Mouse (Mus musculus): ENCODE results near the gene Hook2. TPM values are rescaled to one million over a fixed set of nuclear protein-coding genes. Genes with fewer than 3 reads are reported as not detected.
A peak's percentile ranks its signal among the peaks of the same experiment; 100 is the strongest.

Hook2 gene
- total and polyA plus RNA-seq, 3 experiments: 2.0 to 2.4 (median 2.0) TPM

DNA sequence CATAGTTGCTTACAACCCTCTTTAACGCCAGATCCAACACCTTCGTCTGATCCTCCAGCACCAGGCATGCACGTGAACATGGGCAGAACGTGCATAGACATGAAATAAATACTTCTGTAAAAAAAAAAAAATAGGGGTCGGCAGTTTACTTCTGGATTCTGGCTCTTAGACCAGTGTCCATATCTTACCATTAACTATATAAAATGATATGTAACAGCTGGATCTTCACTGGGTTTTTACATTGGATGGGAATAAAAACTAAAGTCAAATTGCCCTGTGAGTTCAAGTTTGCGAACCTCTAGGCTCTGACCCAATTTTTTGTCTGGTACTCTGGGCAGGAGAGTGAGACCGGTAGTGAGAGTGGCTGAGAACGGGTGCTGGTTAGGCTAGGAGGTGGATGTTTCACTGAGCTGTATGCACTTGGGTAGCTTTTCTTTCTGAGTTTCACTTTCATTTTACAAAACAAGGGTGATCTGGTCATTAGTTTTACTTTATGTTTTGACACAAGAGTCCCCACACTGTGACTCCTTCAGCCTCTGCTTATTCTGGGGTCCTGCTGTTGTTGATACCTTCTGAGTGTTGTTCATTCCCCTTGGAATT lies 15.8 kb upstream of the Hook2 start:
- H3K36me3 ChIP-seq (ENCODE audit: control insufficient read depth, insufficient read depth, low read length): no peaks in the 10 kb centered on the region; the same call in 1 of the 2 replicates
- intact Hi-C loops (cut with DNase I): loop anchor here (1.0 to 10.0 kb wide), 2 partner anchors 15 to 50 kb away; partner anchors contain the start of genes Asna1 and Trir
- no peak overlapping the region for H3K9ac ChIP-seq (ENCODE audit: low read depth, low read length)
- no peak overlapping the region for H3K4me3 ChIP-seq
- H3K27ac ChIP-seq: peak overlapping the region; percentile 99
- DNase-seq: no peak
- H3K4me1 ChIP-seq (ENCODE audit: control insufficient read depth, insufficient read depth, low read length): peaks cover 16% of the 10 kb centered on the region
- no peaks in the 10 kb centered on the region for H3K79me2 ChIP-seq (replicated peaks; ENCODE audit: control insufficient read depth, insufficient read depth, low read length)
- TF ChIP-seq POLR2A (IDR thresholded peaks at IDR 0.05; ENCODE audit: insufficient read depth, low read depth, low read length) (0 out of 2 replicates have a peak, but pooled peaks have one; percentile 8), CTCF (IDR thresholded peaks at IDR 0.05) (no peak)
- WGBS: 72% methylated on average over 8 of the region's 8 CpGs
- H3K27me3 ChIP-seq (ENCODE audit: control insufficient read depth, insufficient read depth, low read length): no peaks in the 10 kb centered on the region

- Histone ChIP-seq H3K79me2 (replicated peaks; ENCODE audit: control insufficient read depth, insufficient read depth, low read length) (no peaks in the 10 kb centered on the region), H3K36me3 (ENCODE audit: control insufficient read depth, insufficient read depth, low read length) (no peaks in the 10 kb centered on the region; the same call in 1 of the 2 replicates), H3K4me1 (ENCODE audit: control insufficient read depth, insufficient read depth, low read length) (peaks cover 12% of the 10 kb centered on the region), H3K9ac (ENCODE audit: low read depth, low read length) (peak overlapping the region; percentile 75), H3K4me3 (no peak overlapping the region; the same call in 1 of the 2 replicates), H3K27me3 (ENCODE audit: control insufficient read depth, insufficient read depth, low read length) (no peaks in the 10 kb centered on the region), H3K27ac (peak overlapping the region; percentile 99)
- WGBS: 33% methylated on average over 7 of the region's 7 CpGs
- intact Hi-C loops (cut with DNase I): loop anchor here (10.0 kb wide), 1 partner anchor 49 kb away; the partner anchor contains the start of genes Asna1 and Trir
- DNase-seq: peak; percentile 69 to 80
- TF ChIP-seq CTCF (IDR thresholded peaks at IDR 0.05): peak; percentile 89
- TF ChIP-seq EP300 (IDR thresholded peaks at IDR 0.05; ENCODE audit: insufficient read depth, low read depth, low read length): peak; percentile 58; the same call in 1 of the 2 replicates
- TF ChIP-seq POLR2A (IDR thresholded peaks at IDR 0.05; ENCODE audit: insufficient read depth, low read depth, low read length): no peak
These were observed 15.0 kb upstream of the Hook2 start for GRCm38 (mm10) chr8:84975434-84975833.

DNA sequence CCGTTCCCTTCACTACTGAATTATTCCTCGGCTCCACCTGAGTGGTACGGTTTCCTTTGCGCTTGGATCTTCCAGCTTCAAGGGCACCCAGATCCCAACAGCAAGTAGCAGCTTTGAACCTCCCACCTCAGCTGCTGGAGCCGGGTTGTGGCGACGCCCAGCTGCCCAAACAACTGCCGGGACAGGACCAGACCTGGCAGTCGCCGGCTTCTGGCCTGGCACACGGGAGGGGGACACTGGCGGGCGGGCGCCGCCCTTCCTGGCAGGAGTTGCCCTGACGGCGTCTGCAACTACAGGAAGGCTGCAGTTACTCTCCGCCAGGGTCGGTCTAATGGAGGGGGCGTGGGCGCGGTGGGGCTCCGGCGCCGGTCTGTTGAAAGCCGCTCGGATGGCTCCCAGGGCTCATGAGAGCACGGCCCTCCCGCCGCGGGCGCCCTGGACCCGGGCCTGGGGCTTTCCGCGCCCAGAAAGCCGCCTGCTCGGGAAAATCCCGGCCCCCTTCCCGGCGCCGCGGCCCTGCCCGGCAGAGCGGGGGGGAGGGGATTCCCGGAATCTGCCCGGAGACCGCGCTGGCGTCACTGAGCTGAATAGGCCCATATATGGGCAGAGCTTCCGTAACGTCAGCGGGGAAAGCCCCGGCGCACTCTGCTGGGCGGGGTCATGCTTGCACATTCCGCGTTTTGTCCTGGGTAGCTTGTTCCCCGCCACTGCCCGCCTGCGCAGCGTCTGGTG lies 14.2 kb upstream of the Hook2 start:
- Histone ChIP-seq H3K9ac (ENCODE audit: low read depth, low read length) (peak overlapping the region; percentile 75), H3K79me2 (replicated peaks; ENCODE audit: control insufficient read depth, insufficient read depth, low read length) (no peaks in the 10 kb centered on the region), H3K4me1 (ENCODE audit: control insufficient read depth, insufficient read depth, low read length) (peaks cover 15% of the 10 kb centered on the region), H3K36me3 (ENCODE audit: control insufficient read depth, insufficient read depth, low read length) (no peaks in the 10 kb centered on the region; the same call in 1 of the 2 replicates), H3K4me3 (peak overlapping the region; percentile 56), H3K27me3 (ENCODE audit: control insufficient read depth, insufficient read depth, low read length) (no peaks in the 10 kb centered on the region), H3K27ac (peak overlapping the region; percentile 99)
- TF ChIP-seq POLR2A (IDR thresholded peaks at IDR 0.05; ENCODE audit: insufficient read depth, low read depth, low read length) (peak; percentile 44; the same call in 1 of the 2 replicates), CTCF (IDR thresholded peaks at IDR 0.05) (peak; percentile 17), EP300 (IDR thresholded peaks at IDR 0.05; ENCODE audit: insufficient read depth, low read depth, low read length) (0 out of 2 replicates have a peak, but pooled peaks have one; percentile 59)
- peak; percentile 97 for DNase-seq
- WGBS: 1% methylated on average over 61 of the region's 61 CpGs
- intact Hi-C loops (cut with DNase I): loop anchor here (10.0 kb wide), 1 partner anchor 49 kb away; the partner anchor contains the start of genes Asna1 and Trir

DNA sequence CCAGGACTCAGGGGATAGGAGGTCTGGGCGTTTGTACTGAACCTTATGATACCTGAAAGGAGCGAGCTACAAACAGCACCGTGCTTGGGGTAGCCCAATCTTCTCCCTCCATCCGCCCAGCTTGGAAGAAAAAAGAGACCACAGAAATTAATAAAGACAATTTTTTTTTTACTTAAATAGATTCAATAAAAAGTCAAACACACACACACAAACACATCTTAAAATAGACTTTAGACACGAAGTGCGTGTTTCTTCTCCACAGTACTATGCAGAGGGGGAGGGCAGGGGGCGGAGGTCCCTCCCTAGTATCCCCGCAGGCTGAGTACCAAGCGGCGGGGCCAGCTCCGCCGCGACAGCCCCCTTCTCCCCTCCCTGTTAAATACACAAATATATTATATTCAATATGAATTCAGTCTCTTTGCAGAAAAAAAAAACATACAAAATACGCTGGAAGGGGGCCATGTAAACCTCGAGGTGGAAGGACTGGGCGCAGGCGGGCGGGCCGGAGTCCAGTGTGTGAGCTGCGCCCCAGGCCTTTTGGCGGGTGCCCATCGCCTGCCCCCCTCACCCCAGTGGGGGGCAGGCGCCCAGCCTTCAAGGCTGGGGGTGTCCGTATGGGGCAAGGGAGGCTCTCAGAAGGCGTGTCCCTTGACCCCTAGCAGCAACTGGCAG lies 13.5 kb upstream of the Hook2 start:
- H3K4me3 ChIP-seq: peak overlapping the region; percentile 56
- no peaks in the 10 kb centered on the region for H3K27me3 ChIP-seq (ENCODE audit: control insufficient read depth, insufficient read depth, low read length)
- peak overlapping the region; percentile 99 for H3K27ac ChIP-seq
- 1% methylated on average over 25 of the region's 25 CpGs for WGBS
- H3K36me3 ChIP-seq (ENCODE audit: control insufficient read depth, insufficient read depth, low read length): no peaks in the 10 kb centered on the region; the same call in 1 of the 2 replicates
- TF ChIP-seq POLR2A (IDR thresholded peaks at IDR 0.05; ENCODE audit: insufficient read depth, low read depth, low read length): peak; percentile 93; the same call in 1 of the 2 replicates
- TF ChIP-seq CTCF (IDR thresholded peaks at IDR 0.05): no peak
- no peak for TF ChIP-seq EP300 (IDR thresholded peaks at IDR 0.05; ENCODE audit: insufficient read depth, low read depth, low read length)
- H3K9ac ChIP-seq (ENCODE audit: low read depth, low read length): peak overlapping the region; percentile 91
- H3K79me2 ChIP-seq (replicated peaks; ENCODE audit: control insufficient read depth, insufficient read depth, low read length): no peaks in the 10 kb centered on the region
- DNase-seq: peak in 1 of 2 experiments; percentile 53
- H3K4me1 ChIP-seq (ENCODE audit: control insufficient read depth, insufficient read depth, low read length): peaks cover 17% of the 10 kb centered on the region
- intact Hi-C loops (cut with DNase I): loop anchor here (10.0 kb wide), 1 partner anchor 48 kb away; the partner anchor contains the start of genes Asna1 and Trir

GRCm38 (mm10) chr8:84977435-84978247 lies 12.8 kb upstream of the Hook2 start:
- peak overlapping the region; percentile 99 for H3K27ac ChIP-seq
- TF ChIP-seq POLR2A (IDR thresholded peaks at IDR 0.05; ENCODE audit: insufficient read depth, low read depth, low read length) (peak; percentile 57), EP300 (IDR thresholded peaks at IDR 0.05; ENCODE audit: insufficient read depth, low read depth, low read length) (0 out of 2 replicates have a peak, but pooled peaks have one; percentile 4), CTCF (IDR thresholded peaks at IDR 0.05) (no peak)
- DNase-seq: peak; percentile 84 to 86

More at GRCm38 (mm10) chr8:84977435-84978247, 12.8 kb upstream of the Hook2 start:
- intact Hi-C loops (cut with DNase I): loop anchor here (10.0 kb wide), 1 partner anchor 47 kb away; the partner anchor contains the start of genes Asna1 and Trir
- H3K9ac ChIP-seq (ENCODE audit: low read depth, low read length): peak overlapping the region; percentile 91
- H3K36me3 ChIP-seq (ENCODE audit: control insufficient read depth, insufficient read depth, low read length): no peaks in the 10 kb centered on the region; the same call in 1 of the 2 replicates
- H3K27me3 ChIP-seq (ENCODE audit: control insufficient read depth, insufficient read depth, low read length): no peaks in the 10 kb centered on the region
- H3K79me2 ChIP-seq (replicated peaks; ENCODE audit: control insufficient read depth, insufficient read depth, low read length): no peaks in the 10 kb centered on the region
- H3K4me3 ChIP-seq: peak overlapping the region; percentile 56
- under 1% methylated on average over 70 of the region's 70 CpGs for WGBS
- peaks cover 17% of the 10 kb centered on the region for H3K4me1 ChIP-seq (ENCODE audit: control insufficient read depth, insufficient read depth, low read length)

Measured in heart, adult 2 months (tissue).